Comparison of ENCODE assay signal across 8 mouse cellular contexts in the genomic region with DNA sequence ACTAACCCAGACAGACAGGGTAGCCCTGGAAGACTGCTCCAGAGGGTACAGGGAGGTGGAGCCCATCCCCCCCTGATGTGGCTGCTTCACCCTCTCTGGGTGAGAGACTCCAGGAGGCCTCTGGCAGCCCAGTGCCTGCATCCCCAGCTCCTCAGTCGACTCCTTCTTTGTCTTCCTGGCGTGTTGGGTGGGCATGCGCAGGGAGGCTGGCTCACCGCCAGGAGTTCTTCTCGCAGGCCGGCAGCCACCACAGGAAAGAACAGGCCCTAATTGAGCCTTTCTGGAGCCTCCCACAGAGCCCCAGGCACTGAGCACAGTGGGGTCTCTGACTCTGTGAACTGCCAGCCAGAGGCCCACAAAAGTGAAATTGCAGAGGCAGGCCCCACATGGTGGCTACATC. TPM values are rescaled to one million over a fixed set of nuclear protein-coding genes. Genes with fewer than 3 reads are reported as not detected.
A peak's percentile ranks its signal among the peaks of the same experiment; 100 is the strongest.
DNase-seq lines count a peak whose midpoint lies in the region; ATAC-seq lines count a peak whose summit lies in the region.

No protein-coding gene starts in this region.

- 0% methylated on average over 6 of the region's 6 CpGs for WGBS in hindbrain, embryonic 15.5 days

- peak overlapping the region; percentile 8; the same call in 1 of the 2 replicates for H3K9ac ChIP-seq in hindbrain, embryonic 15.5 days

- peak; percentile 48 to 61 for DNase-seq in adrenal gland, adult 18-20 months (ENCODE audit: low spot score in 2 of 2)
- DNase-seq in cerebellum, postnatal 25 days: peak; percentile 86 to 89
- peak; percentile 65 to 78 for DNase-seq in frontal cortex, postnatal 36 days (ENCODE audit: low spot score in 2 of 2)
- peak; percentile 74 to 81 for DNase-seq in layer of hippocampus, postnatal 36 days
- peak; percentile 87 for DNase-seq in lung, postnatal 14 days
- DNase-seq in right cerebral cortex, adult 2 months (ENCODE audit: low spot score in 2 of 2): peak; percentile 67 to 83
- DNase-seq in urinary bladder, adult 2 months (ENCODE audit: low spot score): no peak

- no peak overlapping the region for H3K4me3 ChIP-seq in hindbrain, embryonic 15.5 days

- no peaks in the 10 kb centered on the region for H3K27me3 ChIP-seq in hindbrain, embryonic 15.5 days

- peaks cover 15% of the 10 kb centered on the region; the same call in 1 of the 2 replicates for H3K36me3 ChIP-seq in hindbrain, embryonic 15.5 days

- peak; percentile 90 for ATAC-seq in hindbrain, embryonic 15.5 days (ENCODE audit: low FRiP score, low read depth)

- H3K4me2 ChIP-seq in hindbrain, embryonic 15.5 days: 0 out of 2 replicates have a peak overlapping the region, but pooled peaks have one; percentile 1

- no peaks in the 10 kb centered on the region for H3K9me3 ChIP-seq in hindbrain, embryonic 15.5 days

- peak overlapping the region; percentile 93 for H3K27ac ChIP-seq in hindbrain, embryonic 15.5 days (replicated peaks)

- H3K4me1 ChIP-seq in hindbrain, embryonic 15.5 days (replicated peaks): peaks cover 32% of the 10 kb centered on the region

RNA-seq across cellular contexts. Expression of a gene that starts 16.0 kb away (rescaled TPM):
- total RNA-seq in adrenal gland, adult 18-20 months (2021): 1 to 10 TPM; 4.5 to 8.8 TPM
- polyA plus RNA-seq in hindbrain, embryonic 15.5 days (2015; fragmentation: Nextera tagmentation; extraction: Ambion mirVana): 24.6 and 28.4 TPM in 2 replicates
- total RNA-seq in layer of hippocampus, postnatal 36 days (2021): 10 to 100 TPM; 13.9 to 14.2 TPM
- 23.4 and 30.0 TPM in 2 replicates for polyA plus RNA-seq in urinary bladder, adult 2 months (2012; rRNA removed)
